Mouse (Mus musculus): Measurements from ENCODE around the gene Crlf1.

- TF ChIP-seq CTCF (IDR thresholded peaks at IDR 0.05; ENCODE audit: insufficient read depth, low read length) (no peak), POLR2A (IDR thresholded peaks at IDR 0.05; ENCODE audit: borderline replicate concordance, extremely low read depth, low read depth, low read length) (no peak)
These were observed 24.2 kb upstream of the Crlf1 start for GRCm38 (mm10) chr8:70468733-70469132.

Data from lung, adult 2 months (tissue).